Mouse (Mus musculus): Measurements from ENCODE around the gene Prune1.

GRCm38 (mm10) chr3:95281216-95282126, at the start of gene Prune1, which contains the start of gene Mindy1:
- peak; percentile 80 for TF ChIP-seq POLR2A (IDR thresholded peaks at IDR 0.05; ENCODE audit: low read depth, low read length)
- no peak for TF ChIP-seq CTCF (IDR thresholded peaks at IDR 0.05; ENCODE audit: borderline replicate concordance, insufficient read depth, low read length)
